Mouse (Mus musculus) midbrain, embryonic 14.5 days (tissue): ENCODE data around the gene Sys1. TPM values are rescaled to one million over a fixed set of nuclear protein-coding genes. Genes with fewer than 3 reads are reported as not detected.

Source experiments
- ATAC-seq: fragments of 200-750 bp; cut with Nextera tagmentation; 2 replicates; pipeline ENCODE4 v1.8.0; 2017; ENCODE audit warnings: moderate number of reproducible peaks, moderate library complexity; ENCODE audit not compliant: low FRiP score, low TSS enrichment
- DNase-seq: peaks from one replicate; pipeline ENCODE4 v3.0.0-alpha.2; 2015
- H3K27ac ChIP-seq: fragments of 300-500 bp; sonication (generic); replicated peaks from 2 replicates; pipeline ENCODE4 v1.5.1; 2014; ENCODE audit warnings: mild to moderate bottlenecking, low read depth, low read length, moderate library complexity
- H3K27me3 ChIP-seq: fragments of 300-500 bp; sonication (generic); 2 replicates; pipeline ENCODE4 v1.6.1; 2014; ENCODE audit warnings: low read length, control low read depth, mixed read lengths; ENCODE audit not compliant: control insufficient read depth, insufficient read depth
- H3K36me3 ChIP-seq: fragments of 300-500 bp; sonication (generic); 2 replicates; pipeline ENCODE4 v1.6.1; 2014; ENCODE audit warnings: low read length, control low read depth; ENCODE audit not compliant: control insufficient read depth, insufficient read depth
- H3K4me1 ChIP-seq: fragments of 300-500 bp; sonication (generic); 2 replicates; pipeline ENCODE4 v1.6.1; 2014; ENCODE audit warnings: mild to moderate bottlenecking, antibody characterized with exemption, low read length, control low read depth; ENCODE audit not compliant: control insufficient read depth, insufficient read depth
- H3K4me2 ChIP-seq: fragments of 300-500 bp; sonication (generic); 2 replicates; pipeline ENCODE4 v1.6.1; 2014; ENCODE audit warnings: mild to moderate bottlenecking, low read length, moderate library complexity
- H3K4me3 ChIP-seq: fragments of 300-500 bp; sonication (generic); replicated peaks from 2 replicates; pipeline ENCODE4 v1.5.1; 2014; ENCODE audit warnings: low read depth, low read length
- H3K9ac ChIP-seq: fragments of 300-500 bp; sonication (generic); replicated peaks from 2 replicates; pipeline ENCODE4 v1.6.1; 2014; ENCODE audit warnings: mild to moderate bottlenecking, low read length, moderate library complexity
- H3K9me3 ChIP-seq: fragments of 300-500 bp; sonication (generic); 2 replicates; pipeline ENCODE4 v1.6.1; 2016; ENCODE audit warnings: low read length, control low read depth, mixed read lengths; ENCODE audit not compliant: control insufficient read depth
- WGBS: fragments of 180-500 bp; shearing (Covaris S2); extraction: QIAGEN DNeasy Blood & Tissue Kit; methylation state at CpG from one replicate; pipeline ENCODE4 v1.1.7; 2014; 5-methylcytosine and 5-hydroxymethylcytosine counted together
- polyA plus RNA-seq: library from polyadenylated mRNA; unstranded; fragments of >200 nt; fragmentation: Nextera tagmentation; extraction: Ambion mirVana; gene quantifications from 2 replicates; pipeline ENCODE4 v1.2.1, GENCODE M21; 2014

Gene Sys1
- polyA plus RNA-seq, 1 experiment from 2014 or later = 93.1 TPM

DNA sequence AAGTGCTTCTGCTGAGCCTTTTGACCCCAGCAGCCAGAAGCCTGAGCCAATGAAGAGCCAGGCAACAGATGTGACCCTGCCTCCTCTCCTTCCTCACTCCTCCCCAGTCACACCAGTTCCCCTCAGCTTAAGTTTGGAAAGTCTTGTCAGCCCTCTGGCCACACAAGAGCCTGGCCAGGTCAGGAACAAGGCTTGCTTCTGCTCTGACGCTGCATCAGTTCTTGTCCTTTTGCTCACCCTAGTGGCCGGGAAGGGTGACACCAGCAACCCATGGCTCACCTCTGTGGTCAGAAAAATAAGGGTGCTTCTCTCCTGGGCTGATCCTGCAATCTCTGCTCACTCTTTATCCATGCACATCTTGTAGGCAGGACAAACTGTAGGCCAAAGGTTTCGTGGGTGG is 64.0 kb downstream of the Sys1 start:
- DNase-seq (peak; percentile 46), ATAC-seq (no peak)
- Histone ChIP-seq H3K9ac (no peak overlapping the region), H3K27me3 (no peaks in the 10 kb centered on the region), H3K4me1 (no peaks in the 10 kb centered on the region), H3K9me3 (no peaks in the 10 kb centered on the region), H3K4me2 (no peak overlapping the region), H3K36me3 (no peaks in the 10 kb centered on the region), H3K4me3 (no peak overlapping the region), H3K27ac (no peak overlapping the region)
- 12% methylated on average over 3 of the region's 3 CpGs for WGBS

DNA sequence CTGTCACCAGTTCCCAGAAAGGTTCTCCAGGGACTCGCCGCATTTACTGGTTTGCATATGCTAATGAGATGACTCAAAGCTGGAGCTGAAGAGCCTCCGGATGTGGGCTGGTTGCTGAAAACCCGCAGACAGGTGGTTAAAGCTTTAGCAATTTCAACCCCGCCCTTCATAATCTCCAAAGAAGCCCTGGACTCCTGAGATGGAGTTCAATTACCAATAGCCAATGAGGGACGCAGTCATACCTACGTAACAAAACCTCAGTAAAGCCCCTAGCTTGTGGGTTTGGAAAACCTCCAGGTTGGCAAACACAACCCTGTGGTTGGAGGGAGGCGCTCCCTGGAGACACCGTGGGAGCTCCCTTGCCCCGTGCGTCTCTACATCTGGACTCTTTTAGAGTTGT is 65.1 kb downstream of the Sys1 start:
- Histone ChIP-seq H3K4me3 (no peak overlapping the region), H3K36me3 (no peaks in the 10 kb centered on the region), H3K4me2 (no peak overlapping the region), H3K4me1 (no peaks in the 10 kb centered on the region), H3K9ac (no peak overlapping the region), H3K27ac (no peak overlapping the region), H3K9me3 (no peaks in the 10 kb centered on the region), H3K27me3 (no peaks in the 10 kb centered on the region)
- WGBS = 18% methylated on average over 11 of the region's 11 CpGs
- no peak for ATAC-seq
- DNase-seq = peak; percentile 23

DNA sequence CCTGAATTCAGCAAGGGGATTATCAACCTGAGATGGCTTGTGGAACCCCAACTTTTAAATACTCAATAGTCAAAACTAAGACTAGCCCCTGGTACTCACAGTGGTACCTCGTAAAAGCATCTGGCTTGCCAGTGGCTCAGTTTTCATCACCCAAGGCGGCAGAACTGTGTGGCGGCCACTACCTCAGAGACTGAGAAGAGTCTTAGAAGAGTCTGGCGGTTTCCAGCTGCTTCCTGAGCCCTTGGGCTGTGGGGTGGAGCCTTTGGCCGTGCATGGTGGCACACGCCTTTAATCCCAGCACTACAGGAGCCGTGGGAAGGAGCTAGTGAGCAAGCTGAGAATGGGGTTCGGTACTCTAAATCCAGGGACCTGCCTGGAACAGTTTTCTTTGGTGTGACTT is 65.5 kb downstream of the Sys1 start:
- 28% methylated on average over 8 of the region's 8 CpGs for WGBS
- H3K4me1 ChIP-seq = no peaks in the 10 kb centered on the region
- no peak overlapping the region for H3K4me3 ChIP-seq
- H3K9me3 ChIP-seq = no peaks in the 10 kb centered on the region
- no peaks in the 10 kb centered on the region for H3K27me3 ChIP-seq
- no peaks in the 10 kb centered on the region for H3K36me3 ChIP-seq
- H3K27ac ChIP-seq = no peak overlapping the region
- ATAC-seq = no peak
- no peak for DNase-seq
- no peak overlapping the region for H3K9ac ChIP-seq
- H3K4me2 ChIP-seq = no peak overlapping the region

DNA sequence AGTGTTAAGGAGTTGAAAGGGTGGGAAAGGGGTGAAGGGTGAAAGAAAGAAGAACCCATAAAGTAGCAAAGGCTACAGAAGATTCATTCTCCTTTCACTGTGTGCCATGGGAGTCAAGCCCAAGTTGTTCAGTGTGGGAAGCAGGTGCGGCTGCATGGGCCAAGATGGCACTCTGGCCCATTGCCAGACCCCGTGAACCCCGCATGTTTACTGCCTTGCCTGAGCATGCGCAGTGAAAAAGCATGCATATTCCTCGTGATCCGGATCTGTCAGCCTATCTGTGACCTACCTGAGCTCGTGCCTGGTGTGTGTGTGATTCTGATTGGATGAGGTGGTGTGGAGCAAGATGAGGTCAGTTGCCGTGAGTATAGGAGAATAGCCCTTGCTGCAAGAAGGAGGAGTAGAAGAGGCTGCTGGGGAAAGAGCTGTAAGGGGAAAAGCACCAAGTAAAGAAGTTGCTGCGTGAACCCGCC is 66.6 kb downstream of the Sys1 start:
- 83% methylated on average over 10 of the region's 10 CpGs for WGBS
- Histone ChIP-seq H3K36me3 (no peaks in the 10 kb centered on the region), H3K4me3 (no peak overlapping the region), H3K27me3 (no peaks in the 10 kb centered on the region), H3K27ac (no peak overlapping the region), H3K9ac (no peak overlapping the region), H3K4me2 (no peak overlapping the region), H3K9me3 (no peaks in the 10 kb centered on the region), H3K4me1 (no peaks in the 10 kb centered on the region)
- ATAC-seq = no peak
- no peak for DNase-seq

DNA sequence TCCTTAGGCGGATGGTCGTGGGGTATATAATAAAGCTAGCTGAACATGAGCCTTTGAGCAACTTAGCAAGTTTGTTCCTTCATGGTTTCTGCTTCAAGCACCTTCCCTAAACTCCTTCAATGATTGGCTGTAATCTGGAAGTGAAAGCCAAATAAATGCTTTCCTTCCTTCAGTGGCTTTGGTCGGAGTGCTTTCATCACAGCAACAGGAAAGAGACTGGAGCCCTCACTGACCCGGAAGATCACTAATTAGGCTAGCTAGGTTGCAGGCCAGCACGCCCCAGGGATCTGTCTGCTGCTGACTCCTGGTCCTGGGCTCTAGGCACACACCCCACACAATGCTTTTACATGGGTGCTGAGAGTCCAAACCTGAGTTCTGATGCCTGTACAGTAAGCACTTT is 71.8 kb downstream of the Sys1 start:
- H3K9me3 ChIP-seq = no peaks in the 10 kb centered on the region
- 75% methylated on average over 5 of the region's 5 CpGs for WGBS
- no peak overlapping the region for H3K27ac ChIP-seq
- H3K4me1 ChIP-seq = no peaks in the 10 kb centered on the region
- no peaks in the 10 kb centered on the region for H3K27me3 ChIP-seq
- no peak overlapping the region for H3K4me2 ChIP-seq
- no peaks in the 10 kb centered on the region for H3K36me3 ChIP-seq
- ATAC-seq (no peak), DNase-seq (no peak)
- H3K4me3 ChIP-seq = no peak overlapping the region
- H3K9ac ChIP-seq = no peak overlapping the region

Other genes starting within 250 kb of the Sys1 start
- not detected in 2 replicates for gene Wfdc15b, start 235.3 kb upstream of the Sys1 start, polyA plus RNA-seq
- gene Svs2, start 218.5 kb upstream of the Sys1 start, polyA plus RNA-seq = not detected in 2 replicates
- gene Svs3b, start 200.3 kb upstream of the Sys1 start, polyA plus RNA-seq = not detected in 2 replicates
- gene Svs4, start 178.5 kb upstream of the Sys1 start, polyA plus RNA-seq = not detected in 2 replicates
- gene Svs3a, start 167.7 kb upstream of the Sys1 start, polyA plus RNA-seq = not detected in 2 replicates
- not detected in 2 replicates for gene Svs6, start 140.2 kb upstream of the Sys1 start, polyA plus RNA-seq
- not detected in 2 replicates for gene Svs5, start 124.2 kb upstream of the Sys1 start, polyA plus RNA-seq
- gene Slpi, start 67.9 kb upstream of the Sys1 start, polyA plus RNA-seq = not detected in 2 replicates
- not detected in 2 replicates for gene Rbpjl, start 53.8 kb upstream of the Sys1 start, polyA plus RNA-seq
- not detected in 2 replicates for gene Matn4, start 51.8 kb upstream of the Sys1 start, polyA plus RNA-seq
- 2.4 and 4.9 TPM in 2 replicates for gene Sdc4, start 13.1 kb upstream of the Sys1 start, polyA plus RNA-seq
- gene Gm20458, start 4.0 kb downstream of the Sys1 start, polyA plus RNA-seq = 3.4 and 5.1 TPM in 2 replicates
- not detected in 2 replicates for gene Trp53tg5, start 16.8 kb downstream of the Sys1 start, polyA plus RNA-seq
- 11.4 and 11.8 TPM in 2 replicates for gene Dbndd2, start 29.1 kb downstream of the Sys1 start, polyA plus RNA-seq
- 98.9 and 115 TPM in 2 replicates for gene Pigt, start 40.6 kb downstream of the Sys1 start, polyA plus RNA-seq
- gene Wfdc2, start 105.4 kb downstream of the Sys1 start, polyA plus RNA-seq = 0.61 and 1.2 TPM in 2 replicates
- gene Spint3, start 116.5 kb downstream of the Sys1 start, polyA plus RNA-seq = not detected in 2 replicates
- gene Wfdc6a, start 128.5 kb downstream of the Sys1 start, polyA plus RNA-seq = not detected in 2 replicates
- not detected in 2 replicates for gene Eppin, start 136.6 kb downstream of the Sys1 start, polyA plus RNA-seq
- not detected in 2 replicates for gene Wfdc6b, start 156.6 kb downstream of the Sys1 start, polyA plus RNA-seq
- not detected in 2 replicates for gene Wfdc8, start 156.7 kb downstream of the Sys1 start, polyA plus RNA-seq
- not detected in 2 replicates for gene Wfdc16, start 181.8 kb downstream of the Sys1 start, polyA plus RNA-seq
- gene Wfdc10, start 199.1 kb downstream of the Sys1 start, polyA plus RNA-seq = not detected in 2 replicates
- not detected in 2 replicates for gene Wfdc9, start 199.6 kb downstream of the Sys1 start, polyA plus RNA-seq
- gene Wfdc11, start 217.1 kb downstream of the Sys1 start, polyA plus RNA-seq = not detected in 2 replicates
- not detected in 2 replicates for gene Wfdc13, start 228.1 kb downstream of the Sys1 start, polyA plus RNA-seq
- gene Spint4, start 241.5 kb downstream of the Sys1 start, polyA plus RNA-seq = not detected in 2 replicates